Mouse (Mus musculus): ENCODE data around the gene Cx3cl1. TPM values are rescaled to one million over a fixed set of nuclear protein-coding genes. Genes with fewer than 3 reads are reported as not detected.

Cx3cl1 gene
- total RNA-seq (2021), result 100 to 1,000 TPM; 348 to 361 TPM
- long read RNA-seq, transcript Cx3cl1-201 (3 exons, 3,315 nt), result major isoform, 189 of 360 reads
- long read RNA-seq, partial matches to known transcripts, result 0 of 360 reads
- long read RNA-seq, other reads (novel, unspliced or antisense), result 171 of 360 reads

DNA sequence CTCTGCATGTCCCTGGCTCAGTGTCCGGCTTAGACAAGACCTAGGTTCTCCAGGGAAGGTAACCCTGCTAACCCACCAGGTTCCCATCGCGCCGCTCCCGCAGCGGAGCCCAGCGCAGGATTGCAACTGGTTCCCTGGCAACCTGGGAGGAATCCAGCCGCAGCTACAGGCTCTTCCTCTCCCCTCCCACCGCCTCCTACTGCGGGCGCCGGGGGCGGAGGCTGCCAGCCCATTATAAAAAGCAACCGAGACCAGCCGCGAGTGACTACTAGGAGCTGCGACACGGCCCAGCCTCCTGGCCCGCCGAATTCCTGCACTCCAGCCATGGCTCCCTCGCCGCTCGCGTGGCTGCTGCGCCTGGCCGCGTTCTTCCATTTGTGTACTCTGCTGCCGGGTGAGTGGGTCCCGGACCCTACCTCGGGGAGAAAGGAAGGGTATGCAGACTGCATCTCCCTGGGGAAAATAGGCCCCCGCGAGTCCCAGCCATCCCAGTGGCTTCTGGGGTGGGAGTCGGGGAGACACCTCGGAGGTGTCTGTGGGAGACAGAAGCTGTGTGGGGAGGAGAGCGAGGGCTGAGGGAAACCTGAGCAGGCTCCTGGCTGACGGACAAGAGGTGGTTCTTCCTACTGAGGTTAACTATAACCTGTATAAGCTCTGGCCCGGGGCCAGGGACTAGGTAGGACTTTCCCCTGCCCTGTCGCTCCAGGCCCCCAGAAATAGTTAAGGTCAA is at the start of gene Cx3cl1:
TSS of gene Cx3cl1 (plus strand) at position 69 of the 730 bp plus-strand sequence.
- peak; percentile 81 to 87 for DNase-seq (ENCODE audit: low spot score in 2 of 2)

DNA sequence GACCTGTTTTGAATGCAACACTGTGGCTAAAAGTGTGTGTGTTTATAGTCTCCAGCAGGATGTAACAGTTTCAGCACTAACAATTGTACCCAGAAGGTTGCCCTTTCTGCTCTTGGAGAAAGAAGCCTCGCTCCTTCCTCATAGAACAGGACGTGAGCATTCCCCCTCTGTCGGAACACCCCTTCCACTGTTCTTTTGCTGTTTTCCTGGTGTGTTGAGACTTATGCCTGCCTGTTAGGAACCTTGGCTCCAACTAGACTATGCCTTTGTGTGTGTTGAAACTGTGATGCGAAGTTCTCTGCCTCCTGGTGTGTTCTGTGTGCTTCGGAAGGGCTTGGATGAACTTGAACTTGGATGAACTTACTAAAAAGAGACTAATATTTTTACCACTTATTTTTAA is 45.8 kb upstream of the Cx3cl1 start:
- no peak for DNase-seq (ENCODE audit: low spot score in 2 of 2)

DNA sequence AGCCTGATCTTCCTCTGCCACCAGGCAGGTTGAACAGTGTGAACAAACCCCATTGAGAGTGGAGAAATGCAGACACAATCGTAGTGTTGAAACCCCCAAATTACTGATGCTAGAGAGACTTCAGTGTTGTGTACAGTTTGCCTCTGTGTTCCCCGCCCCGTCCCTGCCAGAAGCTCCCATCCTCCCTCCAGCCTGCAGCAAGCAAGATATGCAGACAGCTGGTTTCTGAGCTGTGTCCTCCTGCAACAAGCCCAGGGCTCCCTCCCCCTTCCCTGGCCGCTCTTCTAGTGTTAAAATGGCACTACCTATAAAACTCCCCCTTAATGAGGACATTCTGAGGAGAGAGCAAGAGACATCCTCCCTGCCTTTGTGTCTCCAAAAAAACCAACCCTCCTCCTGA is 42.5 kb upstream of the Cx3cl1 start:
- DNase-seq (ENCODE audit: low spot score in 2 of 2), result no peak

DNA sequence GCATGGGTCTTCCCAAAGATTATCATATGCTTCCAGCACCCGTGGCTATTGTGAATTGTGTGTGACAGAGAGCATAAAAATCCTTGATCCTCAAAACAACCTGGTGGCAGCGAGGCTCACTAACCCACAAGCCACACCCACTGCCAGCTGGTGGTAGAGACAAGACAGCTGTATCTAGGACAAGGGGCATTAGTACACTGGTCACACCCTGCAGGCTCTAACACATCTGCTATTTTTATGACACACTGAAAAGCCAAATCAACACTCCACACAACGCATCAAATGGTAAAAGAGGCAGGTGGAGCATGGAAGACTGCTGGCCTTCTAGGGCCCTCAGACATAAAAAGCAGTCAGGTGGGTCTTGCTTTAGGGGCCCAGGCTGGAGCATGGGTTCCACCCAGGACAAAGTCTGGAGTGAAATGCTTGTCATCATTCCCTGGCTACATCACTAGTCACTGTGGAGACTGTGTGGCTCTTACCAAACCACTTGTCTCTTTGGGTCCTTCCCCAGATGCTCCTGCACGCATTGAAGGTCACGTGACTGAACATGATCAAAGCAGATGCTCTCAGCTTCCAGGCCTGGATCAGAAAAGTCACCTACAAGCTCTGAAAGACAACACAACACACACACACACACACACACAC is 37.9 kb upstream of the Cx3cl1 start:
- DNase-seq (ENCODE audit: low spot score in 2 of 2), result no peak

DNA sequence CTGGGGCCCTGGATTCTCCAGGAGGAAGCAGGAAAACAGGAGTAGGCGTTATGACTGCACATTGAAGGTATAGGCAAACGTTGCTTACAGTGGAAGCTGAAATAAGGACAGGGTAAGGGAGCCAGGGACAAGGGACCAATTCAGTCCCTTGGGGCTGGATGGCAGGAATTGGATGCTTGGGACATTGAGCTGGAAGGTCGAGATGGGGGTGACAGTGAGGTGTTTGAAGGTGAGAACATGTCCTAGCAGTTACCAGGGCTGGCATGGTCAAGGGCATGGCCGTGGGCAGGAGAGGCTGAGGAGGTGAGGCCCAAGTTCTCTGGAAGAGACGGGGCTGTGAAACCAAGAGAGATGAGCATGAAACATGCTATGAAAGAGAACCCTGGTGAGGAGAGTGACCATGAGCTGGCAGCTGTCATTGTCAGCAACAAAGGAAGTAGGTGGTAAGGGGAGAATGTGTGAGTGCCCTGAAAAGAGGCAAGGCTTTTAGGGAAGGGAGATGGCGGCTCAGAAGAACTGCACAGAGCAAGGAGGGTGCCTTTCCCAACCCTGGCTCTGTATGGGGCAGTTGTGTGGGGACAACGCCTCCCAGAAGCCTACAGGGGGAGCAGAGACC is 37.0 kb upstream of the Cx3cl1 start:
- no peak for DNase-seq (ENCODE audit: low spot score in 2 of 2)

DNA sequence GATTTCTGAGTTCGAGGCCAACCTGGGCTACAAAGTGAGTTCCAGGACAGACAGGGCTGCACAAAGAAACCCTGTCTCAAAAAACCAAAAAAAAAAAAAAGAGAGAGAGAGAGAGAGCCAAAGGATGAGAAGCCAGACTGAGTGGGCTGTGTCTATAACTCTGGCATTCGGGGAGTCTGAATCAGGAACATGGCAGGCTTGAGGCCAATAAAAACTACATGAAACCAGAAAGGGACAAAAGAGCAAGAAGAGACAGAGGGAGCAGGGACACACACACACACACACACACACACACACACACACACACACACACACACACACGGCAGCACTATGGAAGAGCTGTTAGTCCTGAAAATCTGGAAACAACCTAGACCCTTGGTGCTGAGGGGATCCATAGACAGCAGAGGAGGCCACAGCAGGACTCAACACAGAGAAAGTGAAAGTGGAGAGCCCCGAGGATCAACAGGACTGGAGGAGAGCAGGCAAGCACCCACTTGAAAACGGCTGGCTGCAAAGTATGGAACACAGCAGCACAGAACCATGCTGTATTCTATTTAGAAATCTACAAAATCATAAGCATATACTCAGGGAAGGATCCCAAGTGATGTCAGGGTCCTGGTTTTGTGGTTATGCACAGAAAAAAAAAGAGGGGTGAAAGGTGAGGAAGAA is 36.2 kb upstream of the Cx3cl1 start:
- DNase-seq (ENCODE audit: low spot score in 2 of 2), result no peak

DNA sequence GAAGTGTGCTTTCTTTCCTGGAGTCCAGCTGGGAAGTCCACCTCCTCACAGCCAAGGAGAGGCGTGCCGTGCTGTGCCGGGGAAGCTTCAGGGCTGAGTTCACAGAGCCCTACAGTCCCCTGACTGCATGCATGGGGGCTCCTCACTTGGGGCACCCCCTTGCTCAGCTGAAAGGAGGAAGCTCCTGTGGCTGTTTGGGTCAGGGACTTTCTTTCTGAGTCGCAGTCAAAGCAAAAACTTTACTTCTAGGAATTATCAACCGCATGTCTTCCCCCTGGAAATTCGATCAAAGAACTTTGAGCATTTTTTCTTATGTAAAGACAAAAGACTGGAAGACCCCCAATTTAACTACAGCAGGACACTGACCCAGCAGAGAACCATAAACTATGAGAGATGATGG is 32.0 kb upstream of the Cx3cl1 start:
- DNase-seq (ENCODE audit: low spot score in 2 of 2), result no peak

DNA sequence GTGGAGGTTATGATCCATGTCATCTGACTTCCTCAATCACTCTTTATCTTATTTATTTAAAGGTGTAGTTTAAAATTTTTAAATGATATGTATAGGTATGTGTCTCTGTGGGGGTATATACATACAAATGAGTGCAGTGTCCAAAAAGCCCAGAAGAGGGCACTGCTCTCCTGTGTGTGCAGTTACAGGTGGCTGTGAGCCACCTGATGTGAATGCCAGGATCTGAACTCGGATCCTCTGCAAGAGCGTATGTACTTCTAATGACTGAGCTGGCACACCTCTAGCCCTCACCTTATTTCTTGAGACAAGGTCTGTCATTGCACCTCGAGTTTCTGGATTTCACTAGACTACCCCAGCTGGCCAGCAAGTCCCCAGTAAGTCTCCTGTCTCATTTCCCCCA is 31.2 kb upstream of the Cx3cl1 start:
- no peak for DNase-seq (ENCODE audit: low spot score in 2 of 2)

DNA sequence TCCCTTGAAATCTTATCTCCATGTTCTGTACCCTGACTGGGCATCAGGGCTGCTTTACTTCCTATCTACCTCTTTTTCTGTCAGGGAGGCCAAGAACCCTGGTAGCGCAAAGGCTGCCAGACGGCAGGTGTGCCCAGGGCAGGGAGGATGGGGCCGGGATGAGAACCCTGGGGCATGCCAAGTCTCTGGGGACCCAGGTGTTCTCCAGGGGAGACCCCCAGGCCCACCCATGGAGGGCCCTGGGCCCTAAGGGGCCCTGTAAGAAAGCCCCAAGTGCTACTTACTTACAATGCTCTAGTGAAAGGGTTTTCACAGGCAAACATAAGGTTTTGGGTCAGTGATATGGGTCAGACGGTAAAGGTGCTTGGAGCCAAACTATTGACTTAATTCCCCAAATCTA is 30.1 kb upstream of the Cx3cl1 start:
- no peak for DNase-seq (ENCODE audit: low spot score in 2 of 2)

DNA sequence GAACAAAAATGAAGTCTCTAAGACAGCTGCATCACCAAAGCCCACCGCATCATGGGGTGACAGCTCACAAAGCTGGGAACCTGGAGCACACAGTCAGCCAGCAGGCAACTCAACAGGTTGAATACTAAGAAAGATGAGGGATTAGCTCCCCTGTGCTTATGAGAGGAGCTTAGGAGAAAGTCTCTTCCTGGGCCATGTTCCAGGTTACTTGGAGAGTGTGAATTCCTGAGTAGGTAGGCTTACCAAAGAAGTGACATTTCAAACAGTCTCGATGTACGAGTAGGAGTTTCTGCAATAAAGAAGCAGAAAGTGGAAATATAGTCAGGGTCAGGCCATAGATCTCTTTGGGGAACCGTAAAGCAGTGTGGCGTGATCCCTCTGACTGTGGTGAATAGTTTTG is 27.3 kb upstream of the Cx3cl1 start:
- DNase-seq (ENCODE audit: low spot score in 2 of 2), result no peak

DNA sequence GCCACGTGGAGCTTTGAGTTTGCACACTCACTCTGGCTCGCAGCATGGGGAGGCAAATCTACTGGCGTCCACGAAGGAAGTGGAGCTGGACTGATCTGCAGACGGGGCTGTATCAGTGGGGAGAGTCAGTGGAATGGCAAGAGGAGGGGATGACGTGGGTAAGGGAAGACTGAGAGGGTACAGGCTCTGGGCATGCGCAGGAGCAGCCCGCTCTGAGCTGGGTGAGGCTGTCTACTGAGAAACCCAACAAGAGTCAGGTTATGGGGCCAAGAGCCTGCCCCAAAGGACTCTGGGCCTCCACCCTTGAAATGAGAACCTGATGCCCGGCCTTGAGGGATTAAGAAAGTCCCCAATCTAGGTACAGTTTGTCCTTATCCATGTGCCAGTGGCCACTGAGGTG is 26.8 kb upstream of the Cx3cl1 start:
- no peak for DNase-seq (ENCODE audit: low spot score in 2 of 2)

DNA sequence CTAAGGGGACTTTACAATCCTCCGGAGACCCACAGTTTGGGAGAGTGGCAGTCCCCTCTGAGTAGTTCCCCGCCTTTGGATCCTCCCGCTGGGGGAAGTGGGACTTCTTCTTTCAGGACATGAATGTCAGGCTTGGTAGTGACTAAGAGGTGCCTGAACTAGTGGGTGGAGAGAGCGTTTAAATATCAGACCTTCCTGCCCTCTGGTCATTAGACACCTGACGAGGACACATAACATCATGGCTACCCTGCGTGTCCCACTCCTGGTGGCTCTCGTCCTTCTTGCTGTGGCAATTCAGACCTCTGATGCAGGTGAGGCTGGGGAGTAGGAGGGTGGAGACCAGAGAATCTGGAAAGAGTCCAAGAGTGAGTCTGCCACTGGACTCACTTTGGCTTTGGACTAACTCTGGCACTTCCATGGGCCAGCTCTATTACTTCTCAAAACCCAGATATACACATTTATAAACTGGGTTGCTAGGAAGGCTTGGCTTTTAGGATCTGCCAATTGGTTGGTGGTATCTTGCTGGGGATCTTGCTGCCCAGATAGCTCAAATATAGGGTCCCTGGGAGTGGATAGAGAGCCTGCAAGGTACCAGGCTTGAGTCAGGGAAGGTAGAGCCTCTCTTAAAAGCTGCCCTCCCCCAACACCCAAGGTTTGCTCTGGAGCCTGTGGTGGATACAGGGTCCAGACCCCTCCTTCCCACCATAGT is 26.2 kb upstream of the Cx3cl1 start, which contains the start of gene Ccl22:
TSS of gene Ccl22 (plus strand) at position 115 of the 709 bp plus-strand sequence.
- DNase-seq (ENCODE audit: low spot score in 2 of 2), result no peak

DNA sequence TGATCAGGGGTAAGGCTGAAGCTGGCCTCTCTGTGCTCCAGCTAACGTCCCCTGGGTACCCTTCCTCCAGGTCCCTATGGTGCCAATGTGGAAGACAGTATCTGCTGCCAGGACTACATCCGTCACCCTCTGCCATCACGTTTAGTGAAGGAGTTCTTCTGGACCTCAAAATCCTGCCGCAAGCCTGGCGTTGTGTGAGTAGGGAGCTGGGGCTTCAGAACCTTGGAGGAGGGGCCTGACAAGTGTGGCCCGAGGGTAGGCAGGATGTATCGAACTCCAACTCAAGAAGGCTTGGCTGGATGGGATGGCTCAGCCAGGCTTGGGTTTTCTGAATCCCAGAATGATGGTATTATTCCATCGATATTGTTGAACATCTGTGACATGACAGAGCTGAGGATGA is 25.0 kb upstream of the Cx3cl1 start:
- DNase-seq (ENCODE audit: low spot score in 2 of 2), result no peak

DNA sequence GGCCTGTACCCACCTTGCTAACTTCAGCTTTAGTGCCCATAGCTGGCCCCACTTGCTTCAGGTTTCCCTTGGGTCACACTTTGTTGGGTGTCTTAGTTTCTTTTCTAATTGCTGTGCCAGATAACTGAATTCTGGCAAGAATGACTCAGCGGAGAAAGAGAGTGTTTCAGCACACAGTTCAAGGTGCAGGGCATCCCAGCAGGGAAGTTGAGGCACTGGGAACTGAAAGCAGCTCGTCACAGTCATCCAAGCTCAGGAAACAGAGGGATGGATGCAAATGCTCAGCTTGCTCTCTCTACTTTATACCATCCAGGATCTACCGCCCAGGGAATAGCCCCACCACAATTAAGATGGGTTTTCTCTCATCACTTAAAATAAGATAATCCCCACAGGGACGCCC is 23.4 kb upstream of the Cx3cl1 start:
- no peak for DNase-seq (ENCODE audit: low spot score in 2 of 2)

DNA sequence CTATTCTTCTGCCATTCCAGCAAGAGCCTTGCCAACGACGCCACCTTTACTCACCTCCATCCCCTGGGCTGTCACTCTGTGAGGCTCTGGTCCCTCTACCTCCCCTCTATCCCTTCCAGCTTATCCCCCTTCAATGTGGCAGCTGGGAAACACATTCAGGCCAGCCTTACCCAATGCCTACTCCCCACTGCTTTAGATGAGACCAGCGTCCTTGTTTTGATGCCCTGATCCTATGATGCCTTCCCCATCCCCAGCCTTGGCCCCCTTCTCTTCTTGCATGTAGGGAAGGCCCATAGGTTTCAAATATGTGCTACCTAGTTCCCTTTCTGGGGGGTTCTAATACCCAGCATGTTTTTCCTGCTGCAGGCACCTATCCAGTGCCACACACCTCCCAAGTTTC is 21.9 kb upstream of the Cx3cl1 start:
- DNase-seq (ENCODE audit: low spot score in 2 of 2), result no peak

DNA sequence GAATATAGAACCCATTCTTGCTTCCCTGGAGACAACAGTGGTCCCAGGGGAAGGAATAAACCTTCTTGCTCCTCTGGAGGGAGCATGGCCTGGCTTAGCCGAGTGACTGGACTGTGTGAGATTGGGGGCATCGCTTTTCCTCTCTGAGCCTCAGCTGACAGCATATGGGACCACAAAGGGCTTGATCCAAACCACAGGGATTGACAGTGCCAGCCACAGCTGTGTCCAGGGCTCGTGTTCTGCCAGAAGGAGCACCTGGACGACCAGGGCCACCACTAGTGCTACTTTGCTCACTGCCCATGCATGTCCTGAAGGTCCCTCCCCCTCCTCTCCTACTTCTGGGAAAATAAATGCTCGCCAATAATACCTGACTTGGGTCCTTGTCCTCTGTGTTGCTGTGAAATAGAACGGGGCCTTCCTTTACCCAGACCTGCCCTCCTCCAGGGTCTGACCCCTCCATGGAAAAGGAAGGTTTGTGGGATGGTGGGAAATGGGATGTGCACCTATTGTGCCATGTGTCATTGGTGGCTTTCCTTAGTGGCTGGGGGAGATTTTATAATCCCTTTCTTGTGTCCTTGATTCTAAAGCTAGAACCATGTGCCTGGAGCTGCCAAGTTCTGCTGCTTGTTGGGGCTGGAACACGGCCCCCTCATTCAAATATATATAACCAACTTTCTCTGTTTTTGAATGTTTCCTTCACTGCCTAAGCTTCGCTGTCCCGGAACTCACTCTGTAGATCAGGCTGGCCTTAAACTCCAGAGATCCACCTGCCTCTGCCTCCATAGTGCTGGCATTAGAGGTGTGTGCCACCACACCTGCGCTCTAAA is 20.6 kb upstream of the Cx3cl1 start:
- no peak for DNase-seq (ENCODE audit: low spot score in 2 of 2)

DNA sequence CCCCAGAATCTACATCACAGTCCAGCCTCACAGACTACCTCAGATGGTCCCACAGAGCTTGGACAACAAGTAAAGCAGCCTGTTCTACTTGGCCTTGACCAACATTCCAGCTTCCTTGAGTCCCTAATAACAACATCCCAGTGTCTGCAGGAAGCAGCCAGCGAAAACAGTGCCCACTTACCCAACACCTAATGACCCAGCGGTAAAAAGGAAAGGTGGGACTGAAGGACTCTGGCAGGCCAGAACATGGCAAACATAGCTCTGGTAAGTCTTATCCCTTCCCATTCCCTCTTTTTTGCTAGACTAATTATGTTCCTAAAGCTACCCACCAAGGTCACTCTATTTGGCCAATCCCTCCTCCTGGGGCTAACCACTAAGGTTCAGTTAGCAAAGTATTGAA is 17.8 kb upstream of the Cx3cl1 start:
- no peak for DNase-seq (ENCODE audit: low spot score in 2 of 2)

DNA sequence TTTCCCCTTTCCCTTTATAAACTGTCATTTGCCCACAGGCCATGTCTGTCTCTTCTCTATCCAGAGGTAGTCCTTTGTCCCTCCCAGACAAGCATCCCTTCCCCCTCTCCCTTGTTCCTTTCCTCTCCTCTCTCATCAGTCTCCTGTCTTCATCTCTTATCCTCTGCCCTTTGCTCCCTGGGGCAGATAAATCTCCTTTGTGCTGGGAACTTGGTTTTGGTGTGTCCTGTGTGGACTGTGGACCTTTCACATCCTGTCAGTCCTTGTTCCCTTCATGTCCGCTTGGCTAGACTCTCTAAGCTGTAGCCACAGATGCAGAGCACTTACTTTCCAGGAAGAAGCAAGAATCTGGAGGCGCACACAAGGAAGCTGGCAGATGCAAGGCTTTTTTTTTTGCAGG is 17.3 kb upstream of the Cx3cl1 start:
- no peak for DNase-seq (ENCODE audit: low spot score in 2 of 2)

DNA sequence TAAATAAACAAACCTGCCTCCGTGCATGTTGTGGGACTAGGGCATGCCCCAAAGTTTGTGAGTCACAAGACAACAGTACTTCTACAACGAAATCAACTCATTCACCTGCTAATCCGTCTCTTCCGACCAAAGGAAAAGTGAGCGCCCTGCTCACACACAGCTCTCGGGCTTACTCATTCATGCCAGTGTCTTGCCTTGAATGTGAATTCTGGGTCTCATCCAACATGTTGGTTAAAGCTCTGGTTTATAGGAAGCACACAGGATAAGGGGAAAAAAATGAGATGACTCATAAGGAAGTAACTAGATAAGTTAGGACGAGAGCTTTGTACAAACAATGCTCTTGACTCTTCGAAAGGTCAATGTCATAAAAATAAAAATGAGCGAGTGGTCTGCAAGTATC is 4.8 kb upstream of the Cx3cl1 start:
- no peak for DNase-seq (ENCODE audit: low spot score in 2 of 2)

DNA sequence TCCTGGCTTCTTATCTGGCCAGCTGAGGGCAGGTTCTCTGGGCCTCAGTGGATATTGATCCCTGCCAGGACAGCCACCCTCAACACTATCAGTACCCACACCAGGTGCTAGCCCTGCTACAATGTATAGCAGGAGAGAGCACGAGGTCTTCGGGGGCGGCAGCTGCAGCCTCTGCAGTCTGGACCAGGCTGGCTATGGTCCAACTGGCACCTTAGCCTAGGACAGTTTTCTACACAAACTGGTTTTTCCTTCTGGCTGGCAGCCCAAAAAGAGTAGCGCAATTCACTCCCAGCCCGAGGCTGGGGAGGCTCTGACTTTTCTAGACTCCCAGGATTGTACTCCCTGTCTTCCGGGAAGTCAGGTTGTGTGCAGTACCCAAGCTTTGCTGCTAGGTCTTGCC is 864 bp upstream of the Cx3cl1 start:
- peak in 1 of 2 experiments; percentile 32 for DNase-seq (ENCODE audit: low spot score in 2 of 2)

All from layer of hippocampus, postnatal 10 days (tissue).